Mouse (Mus musculus) forebrain, embryonic 13.5 days (tissue): ENCODE measurements around the gene 4632433K11Rik. TPM values are rescaled to one million over a fixed set of nuclear protein-coding genes. Genes with fewer than 3 reads are reported as not detected.
"Not testable (repeated sequence)": the region's sequence is repeated elsewhere in the genome, so short reads cannot be mapped to it uniquely, and the experiment has no call there.

Source experiments
- ATAC-seq: fragments of 200-750 bp; cut with Nextera tagmentation; 2 replicates; pipeline ENCODE4 v1.8.0; 2017
- H3K27ac ChIP-seq: fragments of 300-500 bp; sonication (generic); 2 replicates; pipeline ENCODE4 v1.5.1; 2015; ENCODE audit warnings: inconsistent platforms, mild to moderate bottlenecking, moderate library complexity
- H3K27me3 ChIP-seq: fragments of 300-500 bp; sonication (generic); 2 replicates; pipeline ENCODE4 v1.6.1; 2015; ENCODE audit warnings: mild to moderate bottlenecking, inconsistent platforms
- H3K36me3 ChIP-seq: fragments of 300-500 bp; sonication (generic); 2 replicates; pipeline ENCODE4 v1.6.1; 2015; ENCODE audit warnings: mild to moderate bottlenecking, inconsistent platforms; ENCODE audit not compliant: poor library complexity, severe bottlenecking
- H3K4me1 ChIP-seq: fragments of 300-500 bp; sonication (generic); 2 replicates; pipeline ENCODE4 v1.6.1; 2015; ENCODE audit warnings: inconsistent platforms
- H3K4me2 ChIP-seq: fragments of 300-500 bp; sonication (generic); 2 replicates; pipeline ENCODE4 v1.6.1; 2015; ENCODE audit warnings: inconsistent platforms, mild to moderate bottlenecking, moderate library complexity
- H3K4me3 ChIP-seq: fragments of 300-500 bp; sonication (generic); 2 replicates; pipeline ENCODE4 v1.5.1; 2015; ENCODE audit warnings: mild to moderate bottlenecking, inconsistent platforms
- H3K9ac ChIP-seq: fragments of 300-500 bp; sonication (generic); 2 replicates; pipeline ENCODE4 v1.6.1; 2015; ENCODE audit warnings: mild to moderate bottlenecking, inconsistent platforms
- H3K9me3 ChIP-seq: fragments of 300-500 bp; sonication (generic); replicated peaks from 2 replicates; pipeline ENCODE4 v1.6.1; 2016; ENCODE audit warnings: inconsistent platforms
- WGBS: fragments of 180-500 bp; shearing (Covaris S2); methylation state at CpG from one replicate; pipeline ENCODE4 v1.1.7; 2015; 5-methylcytosine and 5-hydroxymethylcytosine counted together
- polyA plus RNA-seq: library from polyadenylated mRNA; unstranded; fragments of >200 nt; fragmentation: Nextera tagmentation; extraction: Ambion mirVana; gene quantifications from 2 replicates; pipeline ENCODE4 v1.2.1, GENCODE M21; 2015

Gene 4632433K11Rik
- polyA plus RNA-seq, 1 experiment from 2014 or later, result not detected

GRCm38 (mm10) chr7:5060239-5060731 is 26.4 kb downstream of the 4632433K11Rik start:
- Histone ChIP-seq H3K9ac (peak overlapping the region; percentile 89), H3K27ac (peak overlapping the region; percentile 99), H3K9me3 (no peaks in the 10 kb centered on the region), H3K4me3 (peak overlapping the region; percentile 58), H3K4me1 (peaks cover 51% of the 10 kb centered on the region), H3K36me3 (no peaks in the 10 kb centered on the region), H3K27me3 (peaks cover 38% of the 10 kb centered on the region), H3K4me2 (peak overlapping the region; percentile 84)
- ATAC-seq, result no peak
- 3% methylated on average over 27 of the region's 27 CpGs for WGBS

- Histone ChIP-seq H3K4me3 (peak overlapping the region; percentile 58), H3K4me1 (peaks cover 58% of the 10 kb centered on the region), H3K27me3 (peaks cover 29% of the 10 kb centered on the region), H3K9ac (peak overlapping the region; percentile 89), H3K4me2 (peak overlapping the region; percentile 84), H3K36me3 (peaks cover 3% of the 10 kb centered on the region), H3K9me3 (no peaks in the 10 kb centered on the region), H3K27ac (peak overlapping the region; percentile 99)
- peak; percentile 92 for ATAC-seq
- under 1% methylated on average over 58 of the region's 60 CpGs for WGBS
These were observed 27.2 kb downstream of the 4632433K11Rik start for GRCm38 (mm10) chr7:5060944-5061773.

- Histone ChIP-seq H3K4me2 (peak within 1 kb of the TSS; percentile 84), H3K9ac (peak within 1 kb of the TSS; percentile 89), H3K27me3 (peaks cover 22% of the 10 kb centered on the region), H3K36me3 (peaks cover 10% of the 10 kb centered on the region), H3K27ac (peak within 1 kb of the TSS; percentile 99), H3K9me3 (no peaks in the 10 kb centered on the region), H3K4me1 (peaks cover 53% of the 10 kb centered on the region), H3K4me3 (peak within 1 kb of the TSS; percentile 58)
- WGBS, result under 1% methylated on average over 51 of the region's 65 CpGs
- ATAC-seq, result peak; percentile 81
These were observed 27.9 kb downstream of the 4632433K11Rik start, which contains the start of gene U2af2 for GRCm38 (mm10) chr7:5061774-5062359. Gene U2af2, plus strand, starts transcription at chr7:5062143.

- H3K27me3 ChIP-seq, result peaks cover 16% of the 10 kb centered on the region
- H3K4me1 ChIP-seq, result peaks cover 47% of the 10 kb centered on the region
- no peaks in the 10 kb centered on the region for H3K9me3 ChIP-seq
- H3K4me3 ChIP-seq, result peak overlapping the region; percentile 58
- peak; percentile 49 for ATAC-seq
- H3K36me3 ChIP-seq, result peaks cover 16% of the 10 kb centered on the region
- H3K4me2 ChIP-seq, result peak overlapping the region; percentile 84
- under 1% methylated on average over 45 of the region's 51 CpGs for WGBS
- peak overlapping the region; percentile 99 for H3K27ac ChIP-seq
- H3K9ac ChIP-seq, result peak overlapping the region; percentile 79
These were observed 28.6 kb downstream of the 4632433K11Rik start for GRCm38 (mm10) chr7:5062360-5063001.

GRCm38 (mm10) chr7:5064886-5065285 is 31.0 kb downstream of the 4632433K11Rik start:
- no peak overlapping the region for H3K9ac ChIP-seq
- no peaks in the 10 kb centered on the region for H3K9me3 ChIP-seq
- ATAC-seq, result no peak
- H3K4me2 ChIP-seq, result no peak overlapping the region
- no peaks in the 10 kb centered on the region for H3K27me3 ChIP-seq
- H3K4me1 ChIP-seq, result peaks cover 35% of the 10 kb centered on the region
- WGBS, result 95% methylated on average over 6 of the region's 6 CpGs
- no peak overlapping the region for H3K4me3 ChIP-seq
- H3K27ac ChIP-seq, result no peak overlapping the region
- peaks cover 40% of the 10 kb centered on the region for H3K36me3 ChIP-seq

- peaks cover 98% of the 10 kb centered on the region for H3K36me3 ChIP-seq
- no peaks in the 10 kb centered on the region for H3K27me3 ChIP-seq
- no peak for ATAC-seq
- H3K4me2 ChIP-seq, result no peak overlapping the region
- H3K4me3 ChIP-seq, result no peak overlapping the region
- H3K27ac ChIP-seq, result no peak overlapping the region
- no peak overlapping the region for H3K9ac ChIP-seq
- H3K4me1 ChIP-seq, result no peaks in the 10 kb centered on the region
- H3K9me3 ChIP-seq, result no peaks in the 10 kb centered on the region
- WGBS, result 86% methylated on average over 1 of the region's 1 CpGs
These were observed 39.7 kb downstream of the 4632433K11Rik start for GRCm38 (mm10) chr7:5073586-5073985.

GRCm38 (mm10) chr7:5074984-5075383 is 41.1 kb downstream of the 4632433K11Rik start:
- Histone ChIP-seq H3K27me3 (no peaks in the 10 kb centered on the region), H3K4me3 (no peak overlapping the region), H3K9me3 (no peaks in the 10 kb centered on the region), H3K36me3 (peaks cover 91% of the 10 kb centered on the region), H3K4me1 (no peaks in the 10 kb centered on the region), H3K27ac (no peak overlapping the region), H3K9ac (no peak overlapping the region), H3K4me2 (no peak overlapping the region)
- ATAC-seq, result no peak
- 92% methylated on average over 5 of the region's 5 CpGs for WGBS

- peaks cover 73% of the 10 kb centered on the region for H3K36me3 ChIP-seq
- 97% methylated on average over 2 of the region's 2 CpGs for WGBS
- no peak overlapping the region for H3K4me3 ChIP-seq
- no peak for ATAC-seq
- peaks cover 14% of the 10 kb centered on the region for H3K4me1 ChIP-seq
- H3K9ac ChIP-seq, result no peak overlapping the region
- no peak overlapping the region for H3K4me2 ChIP-seq
- no peak overlapping the region for H3K27ac ChIP-seq
- no peaks in the 10 kb centered on the region for H3K9me3 ChIP-seq
- H3K27me3 ChIP-seq, result no peaks in the 10 kb centered on the region
These were observed 43.0 kb downstream of the 4632433K11Rik start for GRCm38 (mm10) chr7:5076931-5077330.

- Histone ChIP-seq H3K4me2 (peak overlapping the region; percentile 93), H3K36me3 (peaks cover 63% of the 10 kb centered on the region), H3K4me3 (peak overlapping the region; percentile 98), H3K4me1 (peaks cover 20% of the 10 kb centered on the region), H3K27ac (peak overlapping the region; percentile 88), H3K9ac (peak overlapping the region; percentile 99; the same call in 1 of the 2 replicates)
- ATAC-seq, result peak; percentile 14
- not testable (repeated sequence) for H3K9me3 ChIP-seq, H3K27me3 ChIP-seq
- 46% methylated on average over 10 of the region's 13 CpGs for WGBS
These were observed 45.6 kb downstream of the 4632433K11Rik start for GRCm38 (mm10) chr7:5079365-5080009.

- H3K4me1 ChIP-seq, result peaks cover 20% of the 10 kb centered on the region
- ATAC-seq, result peak; percentile 98
- peak within 1 kb of the TSS; percentile 88 for H3K27ac ChIP-seq
- peak within 1 kb of the TSS; percentile 99 for H3K9ac ChIP-seq
- H3K9me3 ChIP-seq, result no peaks in the 10 kb centered on the region
- H3K27me3 ChIP-seq, result no peaks in the 10 kb centered on the region
- WGBS, result 1% methylated on average over 40 of the region's 81 CpGs
- H3K4me2 ChIP-seq, result peak within 1 kb of the TSS; percentile 93
- H3K4me3 ChIP-seq, result peak within 1 kb of the TSS; percentile 98
- H3K36me3 ChIP-seq, result peaks cover 63% of the 10 kb centered on the region
These were observed 46.3 kb downstream of the 4632433K11Rik start, which contains the start of gene Epn1 for GRCm38 (mm10) chr7:5080010-5080751. Gene Epn1, plus strand, starts transcription at chr7:5080235.

GRCm38 (mm10) chr7:5080815-5081214 is 46.9 kb downstream of the 4632433K11Rik start:
- Histone ChIP-seq H3K4me2 (peak overlapping the region; percentile 93), H3K27ac (peak overlapping the region; percentile 88), H3K4me3 (peak overlapping the region; percentile 98), H3K4me1 (peaks cover 20% of the 10 kb centered on the region), H3K36me3 (peaks cover 63% of the 10 kb centered on the region), H3K9me3 (no peaks in the 10 kb centered on the region), H3K9ac (peak overlapping the region; percentile 99), H3K27me3 (no peaks in the 10 kb centered on the region)
- WGBS, result 21% methylated on average over 6 of the region's 6 CpGs
- ATAC-seq, result no peak
